Mouse (Mus musculus) limb, embryonic 14.5 days (tissue): ENCODE measurements at regions not wholly inside any gene's neighbourhood (a gene's known extent, or its start where the extent isn't known, plus 50 kb on each side); places are given as distances from the start of the nearest gene placed in this dataset.

Experiments
- ATAC-seq: fragments of 200-750 bp; cut with Nextera tagmentation; 2 replicates; pipeline ENCODE4 v1.8.0; 2017; ENCODE audit warnings: low read depth, moderate number of reproducible peaks, moderate TSS enrichment; ENCODE audit not compliant: low FRiP score
- DNase-seq: peaks from one replicate; pipeline ENCODE4 v3.0.0-alpha.2; 2015; ENCODE audit warnings: low spot score
- H3K27ac ChIP-seq: fragments of 300-500 bp; sonication (generic); replicated peaks from 2 replicates; pipeline ENCODE4 v1.5.1; 2014; ENCODE audit warnings: low read depth, mild to moderate bottlenecking, low read length, moderate library complexity, mixed read lengths
- H3K27me3 ChIP-seq: fragments of 300-500 bp; sonication (generic); 2 replicates; pipeline ENCODE4 v1.6.1; 2014; ENCODE audit warnings: low read length, mixed read lengths; ENCODE audit not compliant: control insufficient read depth, insufficient read depth
- H3K36me3 ChIP-seq: fragments of 300-500 bp; sonication (generic); 2 replicates; pipeline ENCODE4 v1.6.1; 2014; ENCODE audit warnings: mild to moderate bottlenecking, low read length, moderate library complexity, mixed read lengths; ENCODE audit not compliant: control insufficient read depth, insufficient read depth
- H3K4me1 ChIP-seq: fragments of 300-500 bp; sonication (generic); 2 replicates; pipeline ENCODE4 v1.6.1; 2014; ENCODE audit warnings: antibody characterized with exemption, low read length, mixed read lengths; ENCODE audit not compliant: control insufficient read depth, insufficient read depth
- H3K4me2 ChIP-seq: fragments of 300-500 bp; sonication (generic); replicated peaks from 2 replicates; pipeline ENCODE4 v1.6.1; 2014; ENCODE audit warnings: low read depth, mild to moderate bottlenecking, low read length, moderate library complexity; ENCODE audit not compliant: severe bottlenecking
- H3K4me3 ChIP-seq: fragments of 300-500 bp; sonication (generic); replicated peaks from 2 replicates; pipeline ENCODE4 v1.5.1; 2014; ENCODE audit warnings: low read length
- H3K9ac ChIP-seq: fragments of 300-500 bp; sonication (generic); 2 replicates; pipeline ENCODE4 v1.6.1; 2014; ENCODE audit warnings: mild to moderate bottlenecking, low read depth, low read length, moderate library complexity; ENCODE audit not compliant: severe bottlenecking
- H3K9me3 ChIP-seq: fragments of 300-500 bp; sonication (generic); 2 replicates; pipeline ENCODE4 v1.6.1; 2016; ENCODE audit warnings: low read length; ENCODE audit not compliant: control insufficient read depth
- POLR2A ChIP-seq: fragments of 200-500 bp; IDR thresholded peaks from 2 replicates; pipeline ENCODE4 v1.8.0; 2012; ENCODE audit warnings: inconsistent platforms, mild to moderate bottlenecking, moderate library complexity, borderline replicate concordance; ENCODE audit not compliant: insufficient read depth, insufficient read length; ENCODE audit errors: extremely low read depth
- WGBS: fragments of 180-500 bp; shearing (Covaris S2); extraction: QIAGEN DNeasy Blood & Tissue Kit; methylation state at CpG from one replicate; pipeline ENCODE4 v1.1.7; 2014; 5-methylcytosine and 5-hydroxymethylcytosine counted together

DNA sequence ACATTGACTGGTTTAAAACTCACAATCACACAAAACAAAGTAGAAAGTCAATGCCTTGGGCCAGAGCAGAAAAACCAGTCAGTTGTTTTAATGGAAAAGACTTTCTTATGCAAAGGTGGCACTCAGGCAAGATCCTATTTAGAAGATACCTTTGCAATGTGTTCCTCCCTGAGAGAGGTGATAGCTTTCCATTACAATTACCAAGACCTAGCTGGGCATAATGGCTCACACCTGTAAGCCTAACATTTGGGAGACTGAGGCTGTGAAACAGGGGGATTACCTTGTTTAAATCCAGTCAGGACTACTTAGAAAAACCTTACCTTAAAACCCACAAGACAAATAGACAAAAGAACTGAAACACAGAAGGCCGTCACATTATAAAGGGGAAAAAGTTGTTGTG is 57.9 kb upstream of the Nabp1 start:
- WGBS = 91% methylated on average over 1 of the region's 1 CpGs
- no peak for ATAC-seq

GRCm38 (mm10) chr1:51535414-51535813 is 57.2 kb upstream of the Nabp1 start:
- ATAC-seq = no peak
- no peak for TF ChIP-seq POLR2A
- H3K9ac ChIP-seq = no peak overlapping the region

More for the DNA sequence above, 57.9 kb upstream of the Nabp1 start:
- Histone ChIP-seq H3K4me3 (no peak overlapping the region), H3K9ac (no peak overlapping the region), H3K27ac (no peak overlapping the region), H3K9me3 (no peaks in the 10 kb centered on the region), H3K36me3 (no peaks in the 10 kb centered on the region), H3K4me2 (no peak overlapping the region), H3K27me3 (no peaks in the 10 kb centered on the region), H3K4me1 (peaks cover 4% of the 10 kb centered on the region; the same call in 1 of the 2 replicates)
- TF ChIP-seq POLR2A = no peak
- DNase-seq = no peak

DNA sequence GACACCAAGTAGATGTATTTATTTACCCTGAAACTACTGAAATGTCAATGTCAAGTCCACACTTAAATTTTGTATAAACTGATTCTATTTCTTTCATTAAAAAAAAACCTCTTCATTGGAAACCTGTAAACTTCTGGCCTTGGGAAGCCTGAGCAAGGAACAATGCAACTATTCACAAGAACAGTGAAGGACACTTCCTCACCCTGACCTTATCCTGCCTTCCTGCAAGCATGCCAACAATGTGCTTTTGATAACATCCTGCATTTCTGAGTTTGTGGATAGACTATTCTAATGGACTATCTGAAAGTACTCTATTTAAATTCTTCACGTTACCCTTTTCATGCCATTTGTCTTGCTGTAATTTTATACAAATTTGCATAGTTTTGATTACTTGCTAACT is 53.1 kb upstream of the Nabp1 start:
- no peaks in the 10 kb centered on the region for H3K27me3 ChIP-seq
- WGBS = 67% methylated on average over 1 of the region's 1 CpGs
- peaks cover 9% of the 10 kb centered on the region; the same call in 1 of the 2 replicates for H3K4me1 ChIP-seq
- H3K27ac ChIP-seq = no peak overlapping the region
- no peak overlapping the region for H3K4me3 ChIP-seq
- DNase-seq = no peak
- H3K9ac ChIP-seq = no peak overlapping the region
- H3K9me3 ChIP-seq = no peaks in the 10 kb centered on the region
- no peak for ATAC-seq
- H3K4me2 ChIP-seq = no peak overlapping the region
- no peak for TF ChIP-seq POLR2A
- no peaks in the 10 kb centered on the region for H3K36me3 ChIP-seq

More at GRCm38 (mm10) chr1:51535414-51535813, 57.2 kb upstream of the Nabp1 start:
- Histone ChIP-seq H3K9me3 (no peaks in the 10 kb centered on the region), H3K27me3 (no peaks in the 10 kb centered on the region), H3K36me3 (no peaks in the 10 kb centered on the region), H3K4me3 (no peak overlapping the region), H3K4me2 (no peak overlapping the region), H3K4me1 (peaks cover 4% of the 10 kb centered on the region; the same call in 1 of the 2 replicates), H3K27ac (no peak overlapping the region)
- DNase-seq = no peak
- 87% methylated on average over 2 of the region's 2 CpGs for WGBS

DNA sequence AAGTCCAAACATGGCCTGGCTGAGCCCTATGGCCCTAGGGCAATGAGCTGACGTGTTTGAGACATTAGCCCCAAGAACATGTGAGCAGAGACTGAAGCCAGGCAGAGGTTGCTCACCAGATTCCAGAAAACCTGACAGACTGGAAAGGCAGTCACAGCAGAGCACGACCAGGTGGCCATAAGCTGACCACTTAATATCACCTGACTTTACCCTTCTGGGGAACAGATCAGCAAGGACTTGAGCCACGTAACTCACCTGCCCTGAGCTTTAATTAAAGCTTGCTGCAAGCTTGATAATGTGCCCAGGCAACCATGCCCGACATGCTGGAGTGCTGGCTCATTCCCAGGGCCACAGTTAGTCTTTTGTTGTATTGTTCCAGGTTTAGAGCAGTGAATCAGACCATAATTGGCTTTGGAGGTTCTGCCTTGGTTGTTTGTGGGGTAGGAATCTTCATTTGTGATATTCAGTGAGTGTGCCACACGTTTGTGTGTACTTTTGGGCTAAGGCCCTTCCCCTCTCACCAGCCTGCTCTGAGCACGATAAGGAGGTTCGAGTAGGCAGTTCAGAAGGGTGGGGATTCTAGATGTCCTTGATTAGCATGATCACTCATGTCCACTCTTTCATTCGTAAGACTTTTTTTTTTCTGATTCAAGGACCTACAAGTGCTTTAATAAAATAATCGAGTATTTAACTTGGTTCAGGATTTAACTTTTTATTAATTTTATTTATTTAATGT is 52.1 kb upstream of the Nabp1 start:
- no peak overlapping the region for H3K27ac ChIP-seq
- no peaks in the 10 kb centered on the region for H3K27me3 ChIP-seq
- DNase-seq = no peak
- H3K9me3 ChIP-seq = no peaks in the 10 kb centered on the region
- no peak overlapping the region for H3K9ac ChIP-seq
- no peaks in the 10 kb centered on the region for H3K36me3 ChIP-seq
- ATAC-seq = no peak
- no peak for TF ChIP-seq POLR2A
- H3K4me1 ChIP-seq = peaks cover 9% of the 10 kb centered on the region; the same call in 1 of the 2 replicates
- no peak overlapping the region for H3K4me2 ChIP-seq
- 75% methylated on average over 9 of the region's 9 CpGs for WGBS
- H3K4me3 ChIP-seq = no peak overlapping the region

GRCm38 (mm10) chr1:51529653-51530052 is 51.4 kb upstream of the Nabp1 start:
- Histone ChIP-seq H3K4me3 (no peak overlapping the region), H3K27ac (no peak overlapping the region), H3K9me3 (no peaks in the 10 kb centered on the region), H3K4me2 (no peak overlapping the region), H3K27me3 (no peaks in the 10 kb centered on the region), H3K9ac (no peak overlapping the region), H3K4me1 (peaks cover 9% of the 10 kb centered on the region; the same call in 1 of the 2 replicates), H3K36me3 (no peaks in the 10 kb centered on the region)
- ATAC-seq = no peak
- no peak for DNase-seq
- TF ChIP-seq POLR2A = no peak
- 43% methylated on average over 5 of the region's 5 CpGs for WGBS
